Mouse (Mus musculus): Measurements from ENCODE around the gene Zfp839.

- TF ChIP-seq CTCF (IDR thresholded peaks at IDR 0.05; ENCODE audit: borderline replicate concordance, control insufficient read depth, extremely low read depth, insufficient read depth, low read length, poor library complexity) = no peak
- no peak for TF ChIP-seq POLR2A (IDR thresholded peaks at IDR 0.05; ENCODE audit: control insufficient read depth, extremely low read depth, insufficient read depth, low read length, poor library complexity)
Measured at GRCm38 (mm10) chr12:110802674-110803297, 47.3 kb upstream of the Zfp839 start.

Measured in thymus, adult 2 months (tissue).